Mouse (Mus musculus) MEL (cell line): ENCODE data around the gene Kntc1. TPM values are rescaled to one million over a fixed set of nuclear protein-coding genes. Genes with fewer than 3 reads are reported as not detected.

Experiments
- DNase-seq: peaks from one replicate; pipeline ENCODE4 v3.0.0; 2011; ENCODE audit warnings: low read depth, low spot score
- H3K27ac ChIP-seq: 2 replicates; pipeline ENCODE4 v1.5.1; 2012; ENCODE audit warnings: low read depth, mild to moderate bottlenecking, control low read depth, low read length, moderate library complexity; ENCODE audit not compliant: control insufficient read depth
- H3K27me3 ChIP-seq, 2 experiments: fragments of 150-350 bp in 1 of 2; sonication (generic) in 1 of 2; 2 replicates each; pipeline ENCODE4 v1.6.1; 2012; ENCODE audit warnings: low read length in 2 of 2, mild to moderate bottlenecking in 2 of 2, improper control_type of control experiment in 1 of 2, moderate library complexity in 1 of 2; ENCODE audit not compliant: insufficient read depth in 2 of 2, control insufficient read depth in 1 of 2
- H3K36me3 ChIP-seq, 2 experiments: 2 replicates each; pipeline ENCODE4 v1.6.1; 2012 to 2014; ENCODE audit warnings: low read length in 2 of 2, improper control_type of control experiment in 1 of 2, inconsistent platforms in 1 of 2, mild to moderate bottlenecking in 1 of 2; ENCODE audit not compliant: insufficient read depth in 2 of 2, control insufficient read depth in 1 of 2
- H3K4me1 ChIP-seq, 2 experiments: fragments of 150-350 bp in 1 of 2; sonication (generic) in 1 of 2; 2 replicates each; pipeline ENCODE4 v1.6.1; 2012; ENCODE audit warnings: low read length in 2 of 2, improper control_type of control experiment in 1 of 2, mild to moderate bottlenecking in 1 of 2; ENCODE audit not compliant: insufficient read depth in 2 of 2, control insufficient read depth in 1 of 2
- H3K4me3 ChIP-seq, 2 experiments: fragments of 150-350 bp in 1 of 2; sonication (generic) in 1 of 2; 2 replicates each; pipeline ENCODE4 v1.5.1; 2012; ENCODE audit warnings: low read depth in 2 of 2, low read length in 2 of 2, mild to moderate bottlenecking in 2 of 2, moderate library complexity in 2 of 2, control low read depth in 1 of 2, improper control_type of control experiment in 1 of 2; ENCODE audit not compliant: control insufficient read depth in 1 of 2, insufficient read depth in 1 of 2
- H3K79me2 ChIP-seq: 2 replicates; pipeline ENCODE4 v1.6.1; 2012; ENCODE audit warnings: mild to moderate bottlenecking, low read length, moderate library complexity; ENCODE audit not compliant: control insufficient read depth, poor library complexity, insufficient read depth
- H3K9ac ChIP-seq: 2 replicates; pipeline ENCODE4 v1.6.1; 2012; ENCODE audit warnings: low read depth, mild to moderate bottlenecking, control low read depth, low read length, moderate library complexity; ENCODE audit not compliant: control insufficient read depth, poor library complexity, severe bottlenecking
- H3K9me3 ChIP-seq: fragments of 150-350 bp; sonication (generic); replicated peaks from 2 replicates; pipeline ENCODE4 v1.6.1; 2012; ENCODE audit warnings: mild to moderate bottlenecking, low read length, improper control_type of control experiment, moderate library complexity; ENCODE audit not compliant: insufficient read depth
- BHLHE40 ChIP-seq: IDR thresholded peaks from 2 replicates; pipeline ENCODE4 v1.6.1; 2012; ENCODE audit warnings: low read depth, mild to moderate bottlenecking, inconsistent platforms, low read length, improper control_type of control experiment, borderline replicate concordance
- EP300 ChIP-seq, 2 experiments: IDR thresholded peaks; 2 replicates each; pipeline ENCODE4 v1.6.1; 2011; ENCODE audit warnings: improper control_type of control experiment in 2 of 2, low read length in 2 of 2, low read depth in 1 of 2, mild to moderate bottlenecking in 1 of 2
- ETS1 ChIP-seq: IDR thresholded peaks from 2 replicates; pipeline ENCODE4 v1.6.1; 2012; ENCODE audit warnings: low read depth, mild to moderate bottlenecking, inconsistent platforms, low read length, improper control_type of control experiment, moderate library complexity
- GATA1 ChIP-seq: IDR thresholded peaks from 2 replicates; pipeline ENCODE4 v1.6.1; 2011; ENCODE audit warnings: low read depth, low read length, improper control_type of control experiment
- JUND ChIP-seq: IDR thresholded peaks from 2 replicates; pipeline ENCODE4 v1.6.1; 2011; ENCODE audit warnings: low read depth, mild to moderate bottlenecking, improper control_type of control experiment, low read length
- KAT2A ChIP-seq: conservative IDR thresholded peaks from 2 replicates; pipeline ENCODE4 v1.6.1; 2012; ENCODE audit warnings: low read depth, low read length, improper control_type of control experiment, inconsistent platforms
- MAFK ChIP-seq: IDR thresholded peaks from 2 replicates; pipeline ENCODE4 v1.6.1; 2011; ENCODE audit warnings: low read depth, mild to moderate bottlenecking, low read length, improper control_type of control experiment, borderline replicate concordance
- MEF2A ChIP-seq: IDR thresholded peaks from 2 replicates; pipeline ENCODE4 v1.6.1; 2014; ENCODE audit warnings: low read depth, mild to moderate bottlenecking, inconsistent platforms, low read length, improper control_type of control experiment; ENCODE audit not compliant: poor library complexity, insufficient replicate concordance, severe bottlenecking; ENCODE audit errors: extremely low read depth
- MYB ChIP-seq: IDR thresholded peaks from 2 replicates; pipeline ENCODE4 v1.6.1; 2011; ENCODE audit warnings: mild to moderate bottlenecking, low read depth, low read length, improper control_type of control experiment
- MYC ChIP-seq: IDR thresholded peaks from 2 replicates; pipeline ENCODE4 v1.6.1; 2011; ENCODE audit warnings: low read depth, mild to moderate bottlenecking, low read length, improper control_type of control experiment, moderate library complexity
- NELFE ChIP-seq: IDR thresholded peaks from 2 replicates; pipeline ENCODE4 v1.6.1; 2011; ENCODE audit warnings: low read depth, low read length, improper control_type of control experiment
- POLR2AphosphoS5 ChIP-seq: IDR thresholded peaks from 2 replicates; pipeline ENCODE4 v1.6.1; 2012; ENCODE audit warnings: low read depth, borderline replicate concordance, mild to moderate bottlenecking, inconsistent platforms, low read length, moderate library complexity, mixed read lengths
- RCOR1 ChIP-seq: IDR thresholded peaks from 2 replicates; pipeline ENCODE4 v1.6.1; 2012; ENCODE audit warnings: low read depth, mild to moderate bottlenecking, inconsistent platforms, low read length, improper control_type of control experiment
- SIN3A ChIP-seq: IDR thresholded peaks from 2 replicates; pipeline ENCODE4 v1.6.1; 2012; ENCODE audit warnings: low read length, improper control_type of control experiment, inconsistent platforms
- TAL1 ChIP-seq: IDR thresholded peaks from 2 replicates; pipeline ENCODE4 v1.6.1; 2012; ENCODE audit warnings: mild to moderate bottlenecking, inconsistent platforms, low read length, moderate library complexity, mixed read lengths
- TCF12 ChIP-seq: IDR thresholded peaks from 2 replicates; pipeline ENCODE4 v1.6.1; 2014; ENCODE audit warnings: low read depth, mild to moderate bottlenecking, inconsistent platforms, low read length, improper control_type of control experiment, moderate library complexity
- USF1 ChIP-seq: IDR thresholded peaks from 2 replicates; pipeline ENCODE4 v1.6.1; 2014; ENCODE audit warnings: low read depth, mild to moderate bottlenecking, inconsistent platforms, low read length, improper control_type of control experiment, moderate library complexity
- polyA plus RNA-seq, 2 experiments: library from polyadenylated mRNA; stranded (reverse) in 1 of 2; unstranded in 1 of 2; fragments of >175 nt in 1 of 2; fragments of >200 nt in 1 of 2; gene quantifications; 2 replicates each; pipeline versions ENCODE4 v1.2.1 to v1.2.4; 2012; ENCODE audit warnings: low replicate concordance in 2 of 2, low read depth in 1 of 2; ENCODE audit not compliant: insufficient read length in 2 of 2, insufficient read depth in 1 of 2, missing spikeins in 1 of 2
- total RNA-seq: library from RNA; depleted of rRNA; stranded (reverse); fragments of 300-350 nt; gene quantifications from 2 replicates; pipeline ENCODE4 v1.2.3, GENCODE M21; 2012

Gene Kntc1
- total and polyA plus RNA-seq, 3 experiments: 27.0 to 29.7 TPM; not detected in 1

DNA sequence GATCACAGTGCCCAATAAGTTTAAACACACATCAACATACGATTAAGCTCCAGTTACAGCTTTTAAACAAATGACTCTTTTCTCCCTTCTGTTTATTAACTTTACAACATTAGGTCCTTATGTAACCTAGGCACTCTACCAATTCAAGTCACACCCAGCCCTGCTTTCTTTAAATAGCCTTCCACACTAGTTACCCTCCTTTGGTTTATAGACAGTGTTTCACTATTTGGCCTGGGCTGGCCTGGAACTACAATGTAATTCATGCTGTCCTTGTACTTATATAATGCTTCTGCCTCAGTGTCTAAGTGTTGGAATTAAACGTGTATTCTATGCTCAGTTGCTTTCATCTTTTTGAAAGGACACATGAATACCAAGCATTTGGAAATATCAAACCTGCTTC lies 5.2 kb upstream of the Kntc1 start:
- DNase-seq: no peak
- no peak overlapping the region for H3K27ac ChIP-seq
- H3K4me3 ChIP-seq: no peak overlapping the region
- H3K79me2 ChIP-seq: peaks cover 42% of the 10 kb centered on the region
- H3K9ac ChIP-seq: no peak overlapping the region
- peaks cover 36 to 56% of the 10 kb centered on the region in 2 experiments for H3K36me3 ChIP-seq
- peaks cover 7 to 11% of the 10 kb centered on the region in 2 experiments for H3K4me1 ChIP-seq
- no peak for TF ChIP-seq BHLHE40
- TF ChIP-seq MYC: no peak
- no peak for TF ChIP-seq KAT2A
- no peaks in the 10 kb centered on the region for H3K27me3 ChIP-seq
- H3K9me3 ChIP-seq: no peaks in the 10 kb centered on the region

DNA sequence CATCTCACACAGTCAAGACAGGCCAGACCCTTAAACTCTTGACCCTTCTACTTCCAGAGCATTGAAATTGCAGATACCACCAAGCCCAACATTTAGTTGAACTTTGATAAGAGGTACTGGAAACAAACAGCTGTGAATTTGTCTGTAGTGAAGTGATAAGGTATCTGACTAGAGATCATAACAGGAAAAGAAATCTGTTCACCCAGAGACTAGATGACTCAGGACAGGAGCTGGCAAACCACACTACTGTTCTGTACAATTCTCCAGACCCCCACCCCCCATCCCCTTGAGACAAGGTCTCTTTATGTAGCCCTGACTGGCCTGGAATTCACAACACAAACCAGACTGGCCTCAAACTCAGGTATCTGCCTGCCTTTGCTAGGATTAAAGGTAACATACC lies 3.3 kb upstream of the Kntc1 start:
- Histone ChIP-seq H3K9ac (no peak overlapping the region), H3K36me3 (peaks cover 44 to 45% of the 10 kb centered on the region in 2 experiments), H3K27me3 (no peaks in the 10 kb centered on the region), H3K27ac (no peak overlapping the region), H3K4me3 (0 out of 4 replicates have a peak overlapping the region, but pooled peaks of 1 of the 2 experiments have one; percentile 77), H3K4me1 (peaks cover 11 to 16% of the 10 kb centered on the region in 2 experiments), H3K9me3 (no peaks in the 10 kb centered on the region), H3K79me2 (peaks cover 51% of the 10 kb centered on the region)
- no peak for DNase-seq
- TF ChIP-seq MYB (peak; percentile 57; the same call in 1 of the 2 replicates), ETS1 (peak; percentile 94), SIN3A (peak; percentile 72), BHLHE40 (0 out of 2 replicates have a peak, but pooled peaks have one; percentile 28), POLR2AphosphoS5 (no peak), JUND (0 out of 2 replicates have a peak, but pooled peaks have one; percentile 57), NELFE (no peak), GATA1 (peak; percentile 91), MEF2A (no peak), RCOR1 (peak; percentile 96), TCF12 (peak; percentile 92), MAFK (peak; percentile 43; the same call in 1 of the 2 replicates), USF1 (no peak), TAL1 (peak; percentile 53), EP300 (IDR thresholded peaks at IDR 0.05; ENCODE audit: low read depth in 1 of 2, low read length in 2 of 2) (peak; percentile 84 to 87)
